Mouse (Mus musculus) megakaryocyte progenitor cell, adult 5-6 weeks (primary cell): ENCODE results near the gene Oaz2. TPM values are rescaled to one million over a fixed set of nuclear protein-coding genes. Genes with fewer than 3 reads are reported as not detected.
A peak's percentile ranks its signal among the peaks of the same experiment; 100 is the strongest.
"Not testable (repeated sequence)": the region's sequence is repeated elsewhere in the genome, so short reads cannot be mapped to it uniquely, and the experiment has no call there.

Source experiments
- ATAC-seq: replicated peaks from 2 replicates; pipeline ENCODE4 v1.8.0; 2016; ENCODE audit warnings: mild to moderate bottlenecking, moderate TSS enrichment, inconsistent platforms; ENCODE audit not compliant: poor library complexity
- total RNA-seq, 2 experiments: library from RNA; stranded (forward) in 1 of 2; stranded (reverse) in 1 of 2; fragments of 157-497, 149-512 nt in 1 of 2; fragments of 200-1000 nt in 1 of 2; gene quantifications; 2 replicates each; pipeline versions ENCODE4 v1.2.3 to v1.2.4; 2015 to 2017

The Oaz2 gene
- total RNA-seq, 2 experiments from 2014 or later = 15.7 to 34.4 TPM

DNA sequence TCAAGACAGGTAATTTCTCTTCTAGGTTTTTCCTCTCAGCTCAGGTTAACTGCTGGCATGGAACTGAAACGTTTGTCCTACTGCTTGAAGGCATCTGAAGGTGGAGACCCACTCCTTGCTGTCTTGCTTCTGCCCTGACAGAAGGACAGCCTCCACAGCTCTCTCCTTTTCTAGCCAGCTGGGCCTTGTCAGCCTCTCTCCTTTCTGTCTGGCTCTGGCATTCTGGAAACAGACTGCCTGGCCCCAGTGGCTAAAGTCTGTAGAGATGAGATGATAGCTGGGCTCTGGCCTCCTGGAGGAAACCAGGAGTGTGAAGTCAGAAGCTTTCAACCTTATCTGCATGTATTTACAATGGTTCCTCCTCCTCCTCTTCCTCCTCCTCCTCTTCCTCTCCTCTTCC is 17.8 kb upstream of the Oaz2 start:
- no peak for ATAC-seq

GRCm38 (mm10) chr9:65651957-65652356 is 15.8 kb upstream of the Oaz2 start:
- not testable (repeated sequence) for ATAC-seq

GRCm38 (mm10) chr9:65653741-65654140 is 14.1 kb upstream of the Oaz2 start:
- ATAC-seq = no peak

- ATAC-seq = no peak
These were observed 13.0 kb upstream of the Oaz2 start for GRCm38 (mm10) chr9:65654700-65655237.

GRCm38 (mm10) chr9:65655540-65655939 is 12.3 kb upstream of the Oaz2 start:
- ATAC-seq = peak; percentile 95

GRCm38 (mm10) chr9:65657218-65657617 is 10.6 kb upstream of the Oaz2 start:
- ATAC-seq = no peak

GRCm38 (mm10) chr9:65661029-65661428 is 6.8 kb upstream of the Oaz2 start:
- no peak for ATAC-seq

- ATAC-seq = no peak
These were observed 6.3 kb upstream of the Oaz2 start for GRCm38 (mm10) chr9:65661493-65661892.

DNA sequence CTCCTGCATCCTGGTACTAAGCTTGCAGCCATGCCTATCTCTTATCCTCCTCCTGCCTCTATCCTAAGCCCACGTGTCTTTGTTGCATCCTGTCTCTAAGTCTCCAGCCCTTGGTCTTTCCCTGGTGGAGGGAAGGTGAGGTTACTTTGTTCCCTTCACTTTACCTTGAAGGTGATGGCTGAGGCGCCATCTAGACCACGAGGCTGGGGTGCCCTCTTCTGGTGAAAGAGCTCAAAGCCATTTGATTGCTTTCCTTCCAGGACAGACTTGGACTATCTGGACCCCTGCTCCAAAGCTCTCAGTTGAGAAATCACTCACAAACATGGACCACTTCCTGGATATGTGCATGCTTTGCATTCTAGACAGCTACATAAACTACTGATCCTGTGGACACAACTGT is 3.6 kb upstream of the Oaz2 start:
- peak; percentile 59 for ATAC-seq

DNA sequence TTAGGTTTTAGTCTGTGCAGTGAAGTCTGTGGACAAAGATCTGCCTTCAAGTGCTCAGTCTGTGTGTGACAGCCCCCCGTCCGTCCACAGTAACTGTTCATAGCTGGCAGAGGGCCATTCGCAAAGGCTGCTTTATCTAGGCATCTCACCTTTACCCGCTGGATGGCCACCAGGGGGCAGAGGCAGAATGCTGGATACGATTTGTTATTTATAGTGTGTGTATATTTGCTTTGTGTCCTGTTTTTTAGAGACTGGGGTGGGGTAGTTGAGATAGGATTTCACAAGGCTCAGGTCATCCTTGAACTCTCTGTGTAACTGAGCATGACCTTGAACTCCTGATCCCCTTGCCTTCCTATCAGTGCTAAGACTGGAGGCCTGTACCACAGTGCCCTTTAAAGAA is 1.8 kb upstream of the Oaz2 start:
- ATAC-seq = peak; percentile 93

DNA sequence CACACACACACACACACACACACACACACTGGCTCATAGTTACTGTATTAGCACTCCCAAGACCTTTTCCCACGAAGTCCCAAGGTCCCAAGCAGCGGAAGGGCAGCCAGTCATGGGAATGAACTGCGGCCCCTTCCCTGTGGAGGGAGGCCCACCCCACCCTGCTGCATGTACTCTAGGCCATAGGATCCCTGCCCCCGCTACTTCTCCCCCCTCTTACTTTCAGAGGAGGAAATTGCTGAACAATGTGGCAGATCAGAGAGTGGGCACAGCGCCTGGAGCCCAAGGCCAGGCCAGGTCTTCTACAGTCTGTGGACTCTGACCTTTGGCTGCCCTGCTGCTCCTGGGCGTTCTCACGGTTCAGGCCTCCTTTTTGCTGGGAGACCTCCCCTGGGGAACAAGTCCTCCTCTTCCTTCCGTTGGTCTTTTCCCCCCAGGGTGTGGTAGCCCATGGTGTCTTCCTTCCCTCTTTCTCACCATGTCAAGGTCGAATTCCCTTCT is 3.7 kb downstream of the Oaz2 start:
- 0 out of 2 replicates have a peak, but pooled peaks have one; percentile 20 for ATAC-seq

DNA sequence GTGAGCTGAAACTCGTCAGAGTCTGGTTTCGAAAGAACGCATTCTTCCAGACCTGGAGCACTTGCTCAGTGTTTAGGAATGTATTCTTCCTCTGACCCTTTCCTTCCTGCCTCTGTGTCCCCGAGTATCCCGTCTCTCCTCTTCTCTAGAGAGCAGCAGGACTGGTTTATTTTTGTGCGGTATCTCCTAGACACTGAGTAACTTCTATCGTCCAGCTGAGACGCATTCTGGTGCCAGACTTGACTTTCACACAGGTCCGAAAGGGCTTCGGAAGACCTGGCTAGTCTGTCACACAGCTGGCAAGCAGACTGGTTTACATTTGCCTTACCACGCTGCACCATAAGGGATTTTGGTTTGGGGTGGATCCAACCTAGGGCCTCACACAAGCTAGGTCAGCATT is 5.2 kb downstream of the Oaz2 start:
- no peak for ATAC-seq

- no peak for ATAC-seq
These were observed 7.9 kb downstream of the Oaz2 start for GRCm38 (mm10) chr9:65675461-65676357.

DNA sequence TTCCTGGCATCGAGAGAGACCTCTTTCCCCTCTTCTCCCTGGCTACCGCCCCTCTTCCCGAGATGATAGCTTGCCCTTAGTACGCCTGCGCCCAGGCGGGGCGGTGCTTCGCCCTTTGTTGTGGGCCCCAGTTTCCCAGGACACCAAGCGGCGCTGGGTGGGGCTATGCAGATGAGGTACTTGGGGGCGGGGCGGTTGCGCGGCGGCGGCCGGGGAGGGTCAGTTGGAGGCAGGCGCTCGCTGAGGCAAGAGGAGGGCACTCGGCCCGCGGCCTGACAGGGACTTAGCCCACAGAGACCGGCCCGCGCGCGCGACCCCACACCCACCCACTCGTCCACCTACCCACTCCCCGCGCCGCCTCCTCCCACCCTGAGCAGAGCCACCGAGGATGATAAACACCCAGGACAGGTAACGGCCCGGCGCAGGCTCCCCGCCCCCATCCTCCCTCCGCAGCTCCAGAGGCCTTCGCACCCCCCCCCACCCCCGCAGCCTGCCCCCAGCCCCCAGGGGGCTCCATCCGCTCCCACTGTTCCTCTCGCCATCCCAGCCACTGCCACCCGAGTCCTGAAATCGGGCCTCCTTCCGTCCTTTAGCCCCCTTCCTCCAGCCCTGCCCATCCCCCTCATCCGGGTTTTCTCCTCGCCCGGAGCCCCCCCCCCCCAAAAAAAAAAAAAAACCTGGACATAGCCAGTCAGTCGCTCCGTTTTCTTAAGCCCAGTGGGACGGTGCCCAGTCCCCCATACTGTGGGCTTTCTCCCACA is 8.7 kb downstream of the Oaz2 start:
- peak; percentile 97 for ATAC-seq

GRCm38 (mm10) chr9:65677119-65677462 is 9.3 kb downstream of the Oaz2 start:
- ATAC-seq = no peak

- no peak for ATAC-seq
These were observed 11.5 kb downstream of the Oaz2 start for GRCm38 (mm10) chr9:65679181-65679761.

- ATAC-seq = peak; percentile 26
These were observed 13.3 kb downstream of the Oaz2 start for GRCm38 (mm10) chr9:65680938-65681633.

DNA sequence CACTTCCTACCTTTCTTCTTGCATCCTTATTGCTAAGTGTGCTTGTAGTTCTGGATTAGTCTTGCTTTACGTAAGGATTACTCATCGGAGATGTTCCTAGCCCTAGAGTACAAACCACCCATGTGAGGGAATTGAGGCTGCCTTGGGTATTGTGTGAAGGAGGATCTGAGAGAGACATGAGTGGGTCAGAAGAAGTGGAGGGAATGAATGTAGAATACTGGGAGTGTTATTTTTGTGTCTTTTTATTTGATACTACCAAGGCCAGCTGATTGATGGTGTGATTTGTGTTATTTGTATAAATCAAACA is 13.8 kb downstream of the Oaz2 start:
- no peak for ATAC-seq

DNA sequence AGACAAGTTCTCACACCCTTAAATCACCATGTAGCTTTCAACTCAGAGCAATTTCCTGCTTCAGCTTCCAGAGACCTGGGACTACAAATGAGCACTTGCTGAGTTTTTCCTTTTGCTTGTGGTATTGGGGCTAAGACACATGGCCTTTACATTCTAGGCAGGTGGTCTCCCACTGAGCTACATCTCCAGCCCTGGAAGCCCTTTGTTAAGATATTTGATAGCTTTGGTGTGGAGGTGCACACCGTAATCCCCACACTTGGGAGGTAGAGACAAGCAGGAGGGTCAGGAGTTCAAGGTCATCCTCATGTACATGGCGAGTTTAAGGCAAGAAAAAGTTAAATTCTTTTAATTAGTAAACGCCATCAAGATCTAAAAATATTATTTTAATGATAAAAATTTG is 14.4 kb downstream of the Oaz2 start:
- ATAC-seq = no peak

- no peak for ATAC-seq
These were observed 15.2 kb downstream of the Oaz2 start for GRCm38 (mm10) chr9:65682994-65683393.

GRCm38 (mm10) chr9:65684704-65685103 is 16.9 kb downstream of the Oaz2 start:
- ATAC-seq = peak; percentile 57; the same call in 1 of the 2 replicates
